Mouse (Mus musculus) C2C12 (cell line): ENCODE data around the gene Stk11ip.

Experiments used
- CTCF ChIP-seq: IDR thresholded peaks from one replicate; pipeline ENCODE4 v1.5.1; 2011; ENCODE audit not compliant: control insufficient read depth, insufficient read depth, insufficient read length
- MAX ChIP-seq: IDR thresholded peaks from one replicate; pipeline ENCODE4 v1.6.1; 2011; ENCODE audit warnings: mild to moderate bottlenecking, control low read depth
- USF1 ChIP-seq: IDR thresholded peaks from one replicate; pipeline ENCODE4 v1.6.1; 2011; ENCODE audit warnings: low read depth, mild to moderate bottlenecking, control low read depth, moderate library complexity

- TF ChIP-seq CTCF (no peak), MAX (no peak), USF1 (no peak)
Measured at GRCm38 (mm10) chr1:75477966-75478290, 43.4 kb upstream of the Stk11ip start.
